Mouse (Mus musculus): Measurements from ENCODE around the gene Kalrn. TPM values are rescaled to one million over a fixed set of nuclear protein-coding genes. Genes with fewer than 3 reads are reported as not detected.
A peak's percentile ranks its signal among the peaks of the same experiment; 100 is the strongest.

The Kalrn gene
- total RNA-seq, 2 experiments from 2014 or later = 22.6 to 24.6 TPM

- peak in 1 of 2 experiments; percentile 38 for DNase-seq (ENCODE audit: low spot score in 2 of 2)
Observed at GRCm38 (mm10) chr16:33999388-33999787, 573.9 kb downstream of the Kalrn start.

- no peak for DNase-seq (ENCODE audit: low spot score in 2 of 2)
Observed at GRCm38 (mm10) chr16:33998011-33998410, 575.3 kb downstream of the Kalrn start.

GRCm38 (mm10) chr16:33996030-33996429 is 577.3 kb downstream of the Kalrn start:
- peak in 1 of 2 experiments; percentile 52 for DNase-seq (ENCODE audit: low spot score in 2 of 2)

GRCm38 (mm10) chr16:33995496-33995895 is 577.8 kb downstream of the Kalrn start:
- no peak for DNase-seq (ENCODE audit: low spot score in 2 of 2)

- DNase-seq (ENCODE audit: low spot score in 2 of 2) = no peak
Observed at GRCm38 (mm10) chr16:33994321-33994720, 579.0 kb downstream of the Kalrn start.

GRCm38 (mm10) chr16:33990712-33991111 is 582.6 kb downstream of the Kalrn start:
- DNase-seq (ENCODE audit: low spot score in 2 of 2) = no peak

GRCm38 (mm10) chr16:33989106-33989505 is 584.2 kb downstream of the Kalrn start:
- no peak for DNase-seq (ENCODE audit: low spot score in 2 of 2)

GRCm38 (mm10) chr16:33988358-33989012 is 584.8 kb downstream of the Kalrn start:
- no peak for DNase-seq (ENCODE audit: low spot score in 2 of 2)

GRCm38 (mm10) chr16:33986993-33987392 is 586.3 kb downstream of the Kalrn start:
- DNase-seq (ENCODE audit: low spot score in 2 of 2) = no peak

GRCm38 (mm10) chr16:33985372-33985771 is 588.0 kb downstream of the Kalrn start:
- no peak for DNase-seq (ENCODE audit: low spot score in 2 of 2)

GRCm38 (mm10) chr16:33983712-33984111 is 589.6 kb downstream of the Kalrn start:
- DNase-seq (ENCODE audit: low spot score in 2 of 2) = no peak

- DNase-seq (ENCODE audit: low spot score in 2 of 2) = no peak
Observed at GRCm38 (mm10) chr16:33979855-33980254, 593.5 kb downstream of the Kalrn start.

GRCm38 (mm10) chr16:33967283-33967640 is 606.1 kb downstream of the Kalrn start:
- no peak for DNase-seq (ENCODE audit: low spot score in 2 of 2)

- peak; percentile 72 to 86 for DNase-seq (ENCODE audit: low spot score in 2 of 2)
Observed at GRCm38 (mm10) chr16:33966538-33967282, 606.6 kb downstream of the Kalrn start, which contains the start of gene Umps. Umps (minus strand) TSS chr16:33967038.

- no peak for DNase-seq (ENCODE audit: low spot score in 2 of 2)
Observed at GRCm38 (mm10) chr16:33965878-33966537, 607.3 kb downstream of the Kalrn start.

GRCm38 (mm10) chr16:33963509-33963908 is 609.8 kb downstream of the Kalrn start:
- no peak for DNase-seq (ENCODE audit: low spot score in 2 of 2)

- DNase-seq (ENCODE audit: low spot score in 2 of 2) = no peak
Observed at GRCm38 (mm10) chr16:33954793-33955192, 618.5 kb downstream of the Kalrn start.

- DNase-seq (ENCODE audit: low spot score in 2 of 2) = no peak
Observed at GRCm38 (mm10) chr16:33953008-33953407, 620.3 kb downstream of the Kalrn start.

GRCm38 (mm10) chr16:33950830-33951229 is 622.5 kb downstream of the Kalrn start:
- DNase-seq (ENCODE audit: low spot score in 2 of 2) = peak; percentile 75 to 82

- no peak for DNase-seq (ENCODE audit: low spot score in 2 of 2)
Observed at GRCm38 (mm10) chr16:33950386-33950785, 622.9 kb downstream of the Kalrn start.

GRCm38 (mm10) chr16:33947664-33948571 is 625.4 kb downstream of the Kalrn start:
- DNase-seq (ENCODE audit: low spot score in 2 of 2) = no peak
